Mouse (Mus musculus) mouse trophoblast stem cell (cell line): ENCODE results near the gene Kbtbd2.

Experiments
- in situ Hi-C, 2 experiments: fragments of 300-500 bp; cut with MseI, MboI; formaldehyde crosslinking; loops; 2 replicates in 1 of 2; 3 replicates in 1 of 2; pipeline ENCODE4 v1.15.1; 2025

Gene Kbtbd2

DNA sequence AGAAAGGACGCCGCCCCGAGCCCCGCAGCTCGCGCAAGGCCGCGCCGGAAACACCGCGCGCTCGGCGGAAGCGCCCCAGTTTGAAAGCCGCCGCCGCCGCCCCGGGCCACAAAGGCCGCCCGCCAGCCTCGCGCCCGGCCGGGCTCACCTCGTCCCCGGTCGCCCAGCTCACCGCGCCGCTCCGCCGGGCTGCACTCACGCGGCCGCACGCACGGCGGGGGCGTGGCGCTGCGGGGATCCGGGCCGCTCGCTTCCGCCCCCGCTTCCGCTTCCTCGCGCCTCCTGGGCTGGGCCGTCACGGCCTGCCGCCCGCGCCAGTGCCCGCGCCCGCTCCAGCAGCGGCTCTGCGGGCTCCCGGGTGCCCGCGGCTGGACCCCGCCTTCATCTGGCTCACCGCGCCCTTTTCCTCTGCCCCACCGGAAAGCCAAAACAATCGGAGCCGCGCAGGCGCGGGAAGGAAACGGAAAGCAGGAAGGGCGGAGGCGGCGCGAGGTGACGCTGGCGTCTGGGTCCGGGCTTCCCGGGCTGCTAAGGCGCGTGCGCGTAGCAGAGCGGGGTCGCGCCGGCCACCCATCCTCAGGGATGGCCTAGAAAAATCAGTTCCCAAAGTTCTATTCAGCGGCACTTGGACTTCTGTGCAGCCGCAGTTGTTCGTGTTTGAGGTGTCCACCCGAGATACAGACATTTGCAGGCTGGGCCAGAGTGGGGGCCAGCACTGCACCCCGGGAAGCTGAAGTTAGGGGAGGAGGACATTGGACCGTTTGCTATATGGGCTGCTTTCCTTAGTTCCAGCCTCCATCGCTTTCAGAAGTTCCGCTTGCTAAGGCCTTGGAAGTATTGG lies at the start of gene Kbtbd2:
Kbtbd2 (minus strand) TSS at position 503 of the 841 bp plus-strand sequence.
- in situ Hi-C loops = no loop called here

DNA sequence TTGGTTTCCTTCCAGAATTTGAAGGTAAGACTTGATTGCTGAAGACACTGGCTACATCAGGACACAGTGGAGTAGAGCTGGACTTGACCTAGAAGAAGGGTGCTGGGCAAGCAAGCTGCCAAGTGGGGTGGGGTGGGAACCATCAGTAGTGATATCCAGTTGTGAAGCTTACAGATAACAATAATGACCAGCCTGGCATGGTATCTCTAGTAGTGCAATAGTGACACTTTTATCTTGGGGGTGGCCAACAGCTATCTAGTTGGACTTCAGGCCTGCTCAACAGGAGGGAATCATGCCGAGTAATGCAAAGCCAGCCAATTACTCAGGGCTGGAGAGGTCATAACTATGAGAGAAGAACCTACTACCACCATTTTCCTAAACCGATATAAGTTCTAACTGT lies 46.8 kb upstream of the Kbtbd2 start:
- in situ Hi-C loops = no loop called here

DNA sequence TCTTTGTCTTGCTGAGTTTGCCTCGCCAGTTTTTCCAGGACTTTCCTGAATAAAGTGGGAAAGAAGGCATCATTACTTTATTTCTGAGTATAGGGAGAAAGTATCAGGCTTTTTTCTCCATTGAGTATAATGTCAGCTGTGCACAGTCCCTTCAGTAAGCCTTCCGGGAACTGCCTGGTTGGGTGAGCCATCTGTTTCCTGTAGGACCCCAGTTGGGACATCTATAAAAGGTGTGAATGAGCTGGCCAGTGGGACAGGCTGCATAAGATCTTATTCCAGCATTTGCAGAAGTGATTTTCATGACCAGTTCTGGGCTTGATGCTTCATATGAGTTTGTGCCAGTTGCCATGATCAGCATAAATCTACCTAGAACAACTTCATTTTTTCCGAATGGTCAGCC lies 45.6 kb upstream of the Kbtbd2 start:
- in situ Hi-C loops = no loop called here

DNA sequence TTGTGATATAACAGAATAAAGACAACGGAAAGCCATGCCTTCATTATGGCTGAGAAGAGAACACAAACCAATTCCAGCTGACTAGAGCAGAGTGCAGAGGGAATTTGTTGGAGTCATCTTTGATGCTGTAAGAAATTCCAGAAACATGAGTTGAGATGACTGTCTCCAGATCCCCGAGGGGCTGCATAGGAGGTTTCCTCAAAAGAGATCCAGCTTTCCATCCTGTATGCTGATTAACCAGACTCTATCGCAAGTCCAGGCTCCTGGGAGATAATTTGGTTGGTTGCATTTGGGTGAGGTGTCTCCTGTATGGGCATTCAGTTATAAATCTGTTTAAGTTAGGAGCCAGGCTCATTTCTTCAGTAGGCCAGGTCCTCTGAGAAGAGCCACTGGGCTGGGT lies 40.0 kb upstream of the Kbtbd2 start:
- in situ Hi-C loops = no loop called here

DNA sequence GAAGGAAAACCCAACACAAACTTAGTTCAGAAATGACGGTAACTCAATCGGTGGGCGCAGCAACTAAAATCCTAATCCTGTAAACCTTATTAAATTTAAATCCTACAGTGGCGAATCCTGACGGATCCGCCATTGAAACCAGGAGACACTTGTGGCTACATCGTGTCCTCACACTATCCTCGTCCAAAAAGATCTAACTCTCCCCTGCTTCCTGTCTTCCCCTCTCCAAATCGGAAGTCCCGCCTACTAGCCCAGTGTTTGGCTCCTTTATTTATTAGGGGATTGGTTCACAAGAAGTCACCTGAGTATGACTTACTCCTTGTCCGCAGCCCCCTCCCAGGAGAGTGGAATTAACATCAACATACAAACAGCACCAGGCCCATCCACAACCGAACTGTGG lies 39.6 kb upstream of the Kbtbd2 start:
- in situ Hi-C loops = no loop called here

DNA sequence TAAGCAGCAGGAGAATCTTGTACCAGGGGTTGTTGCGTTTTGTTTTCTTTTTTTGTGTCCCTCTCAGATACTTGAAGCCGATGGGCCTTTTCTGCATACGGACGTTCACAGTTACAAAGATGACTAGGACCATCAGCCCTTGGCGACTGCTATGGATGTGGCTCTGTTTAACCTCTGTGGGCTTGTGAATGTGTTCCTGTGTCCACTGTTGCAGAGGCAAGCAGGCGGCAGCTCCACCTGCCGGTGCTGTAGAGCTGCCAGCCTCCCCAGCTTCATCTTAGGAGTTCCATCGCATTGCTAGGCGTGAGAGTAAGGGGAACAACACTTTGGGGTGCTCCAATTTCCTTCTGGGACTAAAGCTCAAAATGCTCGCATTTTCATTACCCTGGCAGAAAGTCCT lies 37.9 kb upstream of the Kbtbd2 start:
- in situ Hi-C loops = no loop called here

DNA sequence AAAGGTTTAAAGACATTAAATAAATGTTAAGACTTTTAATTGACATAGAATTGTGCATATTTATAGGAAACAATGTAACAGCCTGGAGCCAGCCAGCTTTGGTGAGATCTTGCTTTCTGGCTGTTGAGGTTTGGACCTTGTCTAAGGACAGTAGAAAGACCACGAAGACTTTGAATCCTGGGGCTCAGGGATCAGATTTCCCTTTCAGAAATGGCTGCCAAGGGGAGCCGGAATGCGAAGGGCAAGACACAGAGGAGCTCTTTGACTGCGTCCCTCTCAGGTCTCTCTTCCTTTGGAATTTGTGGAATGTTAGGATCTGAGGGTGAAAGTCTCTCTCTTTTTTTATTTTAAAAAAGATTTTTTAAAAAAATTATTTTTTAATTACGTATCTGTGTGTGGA lies 37.2 kb upstream of the Kbtbd2 start:
- in situ Hi-C loops = no loop called here

DNA sequence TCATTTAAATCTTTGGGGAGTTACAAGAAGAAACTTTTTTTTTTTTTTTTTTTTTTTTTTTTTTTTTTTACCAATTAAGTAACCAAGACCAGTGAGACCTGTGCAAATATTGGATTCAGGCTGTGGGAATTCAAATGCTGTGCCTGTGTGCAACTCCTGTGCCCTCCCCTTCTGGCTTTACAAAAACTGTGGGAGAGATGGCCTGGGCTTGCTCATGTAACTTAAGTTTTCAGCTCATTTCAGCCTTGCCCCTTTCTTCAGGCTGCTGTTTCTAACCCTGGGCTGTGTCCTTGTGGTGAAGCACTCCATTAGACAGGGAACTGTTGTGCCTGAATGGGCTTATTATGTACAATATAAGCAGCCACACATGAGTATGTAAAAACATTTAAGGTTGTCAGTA lies 35.2 kb upstream of the Kbtbd2 start:
- in situ Hi-C loops = no loop called here

DNA sequence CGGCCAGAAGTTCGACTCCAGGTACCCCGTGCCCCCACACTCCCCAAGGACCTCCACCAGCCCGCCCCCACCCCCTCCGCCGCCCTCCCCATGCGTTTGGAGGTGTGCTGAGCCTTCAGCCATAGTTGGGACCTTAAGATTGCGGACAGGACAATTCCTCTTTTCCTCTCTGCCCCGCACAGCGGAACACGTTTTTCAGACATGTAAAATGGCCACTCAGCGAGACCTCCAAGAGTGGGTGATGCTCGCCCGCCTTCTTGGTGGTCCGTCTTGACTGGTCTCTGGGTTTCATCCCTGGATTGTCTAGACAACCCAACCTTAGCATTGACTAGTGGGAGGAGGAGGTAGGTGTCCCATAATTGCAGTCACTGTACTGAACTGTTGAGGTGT lies 34.8 kb upstream of the Kbtbd2 start:
- in situ Hi-C loops = no loop called here

DNA sequence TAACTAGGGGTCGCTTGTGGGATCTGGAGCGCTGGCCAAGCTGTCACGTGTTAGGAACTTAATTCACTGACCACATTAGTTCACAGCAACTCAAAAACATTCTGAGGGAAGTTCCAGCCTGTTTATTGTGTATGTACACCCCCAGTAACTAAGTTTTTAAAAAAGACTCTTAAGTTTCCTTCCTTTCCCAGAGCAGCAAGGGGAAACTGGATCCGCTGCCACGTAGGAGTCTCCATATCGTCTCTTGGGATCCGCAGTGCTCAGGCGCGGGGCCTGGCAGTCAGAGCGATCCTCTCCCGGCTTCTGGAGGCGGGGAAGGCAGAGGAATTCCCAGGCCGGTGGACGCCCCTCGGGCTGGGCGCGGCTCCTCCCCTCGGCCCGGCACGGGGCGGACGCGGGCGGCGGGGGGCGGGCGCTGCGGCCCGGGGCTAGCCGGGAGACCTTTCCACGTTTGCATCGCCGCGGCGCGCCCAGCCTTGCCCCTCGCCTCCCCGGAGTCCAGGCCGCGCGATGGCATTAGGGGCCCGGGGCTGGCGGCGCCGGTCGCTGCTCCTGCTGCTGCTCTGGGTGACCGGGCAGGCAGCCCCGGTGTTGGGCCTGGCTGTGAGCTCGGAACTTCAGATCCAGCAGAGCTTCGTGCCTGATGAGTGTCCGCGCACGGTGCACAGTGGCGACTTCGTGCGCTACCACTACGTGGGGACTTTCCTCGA lies 34.2 kb upstream of the Kbtbd2 start, which contains the start of gene Fkbp9:
Fkbp9 (plus strand) TSS at position 363 of the 710 bp plus-strand sequence.
- in situ Hi-C loops = no loop called here

DNA sequence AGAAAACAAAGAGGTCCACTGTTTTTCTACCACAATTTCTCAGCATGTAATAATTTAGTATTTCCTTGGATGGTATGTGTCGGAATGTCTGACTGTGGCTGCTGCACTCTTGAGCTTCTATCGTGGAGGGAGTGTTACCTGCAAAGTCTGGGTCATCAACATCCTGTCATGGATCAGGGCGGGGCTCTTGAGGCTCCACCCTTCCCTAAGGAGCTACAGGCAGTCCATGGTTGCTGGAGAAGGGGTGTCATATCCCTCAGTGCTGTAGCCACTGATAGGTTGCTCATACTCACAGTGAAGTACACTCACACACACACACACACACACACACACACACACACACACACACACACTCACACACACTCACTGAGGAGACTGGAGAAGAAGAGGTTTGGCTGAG lies 28.0 kb upstream of the Kbtbd2 start:
- in situ Hi-C loops = no loop called here

DNA sequence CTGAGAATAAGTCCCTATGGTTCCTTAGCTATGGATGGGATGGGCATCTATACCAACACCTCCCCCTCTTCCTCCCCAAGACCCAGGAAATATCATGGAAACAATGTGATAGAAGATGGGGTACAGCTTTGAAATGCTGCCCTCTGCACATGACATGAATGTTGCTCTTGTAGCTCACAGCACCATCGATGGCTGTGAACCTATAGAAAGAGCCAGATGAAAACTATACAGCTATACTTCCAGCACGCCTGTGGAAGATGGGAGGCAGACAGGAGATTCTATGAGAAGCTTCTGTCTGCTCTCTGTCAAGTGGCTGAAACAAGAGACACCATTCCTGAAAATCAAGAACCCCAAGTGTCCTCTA lies 21.5 kb upstream of the Kbtbd2 start:
- in situ Hi-C loops = loop anchor here (25.0 kb wide), 2 partner anchors 218 to 243 kb away; partner anchors contain the start of genes Vmn1r7 (in 1 of the 2), Vmn1r8 (in 1 of the 2) and Vmn1r9 (in 1 of the 2)

DNA sequence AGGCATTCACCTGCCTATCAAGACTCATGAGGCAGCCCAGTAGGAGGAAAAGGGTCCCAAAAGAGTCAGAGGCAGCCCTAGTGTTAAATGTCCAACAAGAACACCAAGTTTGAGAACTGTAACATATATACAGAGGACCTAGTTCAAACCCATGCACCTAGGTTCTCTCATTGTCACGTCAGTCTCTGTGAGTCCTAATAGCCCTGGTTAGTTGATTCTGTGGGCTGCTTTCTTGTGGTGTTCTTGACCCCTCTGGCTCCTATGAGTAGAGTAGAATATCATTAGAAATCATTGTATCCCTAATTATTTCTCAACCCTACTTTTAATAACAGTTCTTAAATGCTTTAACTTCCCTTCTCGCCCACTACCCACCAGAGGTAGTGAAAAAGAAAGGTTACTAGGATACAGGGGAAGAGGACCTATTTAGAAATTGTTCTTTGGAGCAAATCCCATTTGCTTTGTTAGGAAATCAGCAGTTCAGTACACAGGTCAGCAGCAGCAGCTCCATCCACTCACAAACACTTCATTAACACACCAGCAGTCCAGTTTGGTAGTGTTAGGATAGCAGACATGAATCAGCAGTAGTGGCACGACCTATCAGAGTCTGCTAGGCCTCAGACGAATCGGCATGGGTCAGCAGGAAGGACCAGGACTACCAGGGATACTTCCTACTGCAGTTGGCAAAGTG lies 21.0 kb upstream of the Kbtbd2 start:
- in situ Hi-C loops = loop anchor here (25.0 kb wide), 2 partner anchors 219 to 244 kb away; partner anchors contain the start of genes Vmn1r7 (in 1 of the 2), Vmn1r8 (in 1 of the 2) and Vmn1r9 (in 1 of the 2)

DNA sequence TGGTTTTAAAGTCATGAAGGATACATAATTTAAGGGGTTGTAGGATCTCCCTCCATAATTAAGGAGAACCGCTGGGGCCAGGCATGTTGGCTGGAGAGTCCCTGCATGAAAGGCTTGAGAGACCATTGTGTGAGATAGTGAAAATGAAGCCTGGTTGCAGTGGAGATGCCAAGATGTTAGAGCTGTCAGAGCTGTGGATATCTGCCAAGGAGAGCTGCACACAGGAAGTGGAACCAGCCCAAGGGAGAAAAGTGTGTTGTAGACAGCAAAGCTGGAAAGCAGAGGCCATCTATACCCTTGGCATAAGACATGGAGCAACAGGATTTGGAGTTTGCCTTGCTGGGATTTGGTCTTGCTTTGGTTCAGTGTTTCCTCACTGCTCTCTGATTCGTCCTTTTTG lies 15.7 kb upstream of the Kbtbd2 start:
- in situ Hi-C loops = loop anchor here (5.0 to 25.0 kb wide), 3 partner anchors 94 to 249 kb away; partner anchors contain the start of genes Vmn1r7 (in 1 of the 2), Vmn1r8 (in 1 of the 2) and Vmn1r9 (in 1 of the 2)

DNA sequence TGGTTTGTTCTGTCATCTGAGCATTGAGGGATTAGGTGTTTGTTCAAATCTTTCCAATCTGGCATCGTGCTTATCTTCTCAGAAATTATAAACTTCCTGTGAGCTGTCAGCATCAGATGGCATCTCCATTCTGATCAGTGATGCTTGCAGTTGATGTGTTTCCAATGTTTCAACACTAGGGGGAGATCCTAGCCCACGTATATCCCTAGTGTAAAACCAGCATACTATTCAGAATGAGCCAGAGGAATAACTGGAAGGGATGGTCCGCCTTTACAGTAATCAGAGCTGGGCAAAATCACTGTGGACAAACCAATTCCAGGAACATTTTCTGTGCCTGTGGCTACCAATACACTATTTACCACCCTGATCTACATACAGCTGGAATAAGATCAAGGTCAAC lies 11.0 kb upstream of the Kbtbd2 start:
- in situ Hi-C loops = loop anchor here (5.0 to 25.0 kb wide), 3 partner anchors 99 to 254 kb away; partner anchors contain the start of genes Vmn1r7 (in 1 of the 2), Vmn1r8 (in 1 of the 2) and Vmn1r9 (in 1 of the 2)

DNA sequence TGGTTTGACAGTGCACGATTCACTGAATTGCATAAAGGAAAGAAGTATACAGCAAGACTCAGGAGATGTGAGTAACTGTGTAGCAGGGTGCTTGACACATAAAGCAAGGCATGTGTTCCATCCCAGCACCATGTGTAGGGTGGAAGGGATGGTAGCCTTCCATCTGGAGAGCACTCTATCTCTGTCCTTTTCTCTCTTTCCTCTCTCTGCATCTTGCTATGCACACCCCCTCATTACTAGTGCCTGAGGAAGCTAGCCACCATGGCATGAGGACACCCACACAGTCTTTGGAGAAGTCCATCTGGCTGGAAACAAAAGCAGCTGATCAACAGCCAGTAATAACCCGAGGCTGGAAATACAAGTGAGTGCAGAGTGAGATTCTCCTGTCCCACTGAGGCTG lies 8.6 kb upstream of the Kbtbd2 start:
- in situ Hi-C loops = loop anchor here (5.0 to 25.0 kb wide), 3 partner anchors 101 to 256 kb away; partner anchors contain the start of genes Vmn1r7 (in 1 of the 2), Vmn1r8 (in 1 of the 2) and Vmn1r9 (in 1 of the 2)

DNA sequence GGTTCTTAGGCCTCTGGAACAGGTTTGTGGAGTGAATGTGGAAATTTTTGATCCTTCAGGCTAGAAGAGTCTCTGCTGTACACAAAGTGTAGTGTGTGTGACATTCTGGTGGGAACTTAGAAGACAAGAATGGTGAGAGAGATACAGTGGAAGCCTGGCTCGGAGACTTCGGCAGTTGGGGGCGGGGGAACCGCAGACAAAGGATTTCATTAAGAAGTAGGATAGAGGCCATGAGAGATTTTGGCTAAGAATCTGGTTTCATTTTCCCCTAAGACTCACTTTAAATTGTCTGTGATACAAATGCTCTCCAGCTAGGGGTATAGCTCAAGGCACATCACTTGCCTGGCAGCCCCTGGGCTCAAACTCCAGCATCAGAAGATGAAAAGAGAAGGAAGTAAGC lies 7.4 kb upstream of the Kbtbd2 start:
- in situ Hi-C loops = loop anchor here (5.0 to 25.0 kb wide), 3 partner anchors 102 to 257 kb away; partner anchors contain the start of genes Vmn1r7 (in 1 of the 2), Vmn1r8 (in 1 of the 2) and Vmn1r9 (in 1 of the 2)

DNA sequence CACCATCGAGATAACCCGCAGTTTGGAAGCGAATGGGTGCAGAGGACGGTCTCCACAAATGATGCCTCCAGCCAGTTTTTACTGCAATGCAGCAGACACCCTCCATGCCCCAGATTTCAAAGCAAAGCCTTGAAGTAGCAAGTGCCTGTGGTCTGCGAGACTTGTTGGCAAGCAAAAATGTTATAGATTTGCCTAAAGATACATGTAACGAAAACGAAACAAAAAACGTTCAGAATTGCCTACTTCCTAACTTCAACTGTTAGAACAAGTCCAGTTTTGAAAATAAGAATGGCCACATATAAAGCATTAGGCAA lies 496 bp upstream of the Kbtbd2 start:
- in situ Hi-C loops = no loop called here

DNA sequence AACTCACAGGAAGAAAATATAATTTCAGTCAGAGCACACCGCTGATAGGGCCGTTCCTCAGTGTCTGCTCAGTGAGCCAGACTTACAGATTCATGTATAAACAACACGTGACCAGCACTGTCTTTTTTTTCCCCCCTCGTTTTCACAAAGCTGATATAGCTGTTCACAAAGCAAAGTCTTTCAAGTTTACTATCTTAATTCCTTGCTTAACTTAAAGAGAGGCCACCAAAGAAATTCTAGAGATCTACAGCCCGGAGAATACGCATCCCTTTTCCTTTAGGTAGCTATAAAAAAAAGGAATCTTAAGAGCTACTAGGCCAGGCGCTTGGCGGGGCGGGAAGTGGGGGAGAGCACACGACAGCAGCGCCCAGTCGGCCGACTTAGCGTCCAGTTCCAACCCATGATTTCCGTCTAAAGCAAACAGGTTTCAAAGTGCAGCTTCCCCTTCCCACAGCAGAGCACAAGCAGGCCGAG lies 908 bp downstream of the Kbtbd2 start:
- in situ Hi-C loops = no loop called here

DNA sequence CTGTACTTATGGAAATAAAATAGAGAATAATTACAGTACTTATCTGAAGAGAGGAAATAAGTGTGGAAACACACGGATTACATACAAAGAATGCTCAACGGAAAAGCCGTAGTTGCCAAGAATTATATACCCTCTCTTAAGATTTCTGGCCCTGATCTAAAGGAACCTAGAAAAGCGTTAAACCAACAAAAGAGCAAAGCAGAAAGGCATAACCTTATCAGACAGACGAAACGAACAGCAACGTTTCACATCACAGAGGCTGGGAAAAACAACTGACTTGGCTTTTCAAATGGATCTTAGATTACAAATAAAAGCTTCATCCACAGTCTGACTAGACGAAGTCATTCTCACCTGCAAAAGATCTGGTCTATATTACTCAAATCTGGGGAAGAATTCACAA lies 1.4 kb downstream of the Kbtbd2 start:
- in situ Hi-C loops = no loop called here

DNA sequence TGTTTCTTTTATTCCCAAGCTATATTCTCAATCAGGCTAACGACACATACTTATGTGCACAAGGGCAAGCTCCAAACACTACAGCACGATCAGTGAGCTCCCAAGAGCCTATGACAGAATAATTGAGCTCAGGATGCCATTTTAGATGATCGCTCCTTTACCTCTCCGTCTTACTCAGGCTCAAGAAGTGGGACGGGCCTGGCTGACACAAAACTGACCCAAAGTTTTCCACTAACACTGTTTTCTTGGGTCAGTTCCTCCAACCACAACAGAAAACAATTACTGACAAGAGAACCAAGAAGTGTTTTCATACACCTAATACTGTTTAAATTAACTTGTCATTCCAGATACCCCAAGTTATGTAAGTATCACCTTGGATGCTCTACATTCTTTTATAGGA lies 2.8 kb downstream of the Kbtbd2 start:
- in situ Hi-C loops = no loop called here

DNA sequence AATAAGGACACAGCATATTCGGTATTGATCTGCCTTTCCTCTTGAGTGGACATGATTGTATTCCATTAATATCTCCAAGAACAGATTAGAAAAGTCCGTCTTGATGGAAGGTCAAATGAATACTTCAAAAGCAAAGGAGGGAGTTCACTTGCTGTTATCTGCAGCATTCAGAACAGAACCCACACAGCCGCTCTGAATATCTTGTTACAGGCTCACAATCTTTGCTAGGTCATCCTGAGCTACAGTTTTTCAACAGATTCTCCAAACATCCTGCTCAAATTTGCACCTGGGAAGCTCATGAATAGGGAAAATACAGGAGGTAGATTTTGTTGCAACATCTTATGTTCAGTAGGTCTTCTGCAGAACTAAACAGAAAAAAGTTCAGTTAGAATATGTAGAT lies 8.3 kb downstream of the Kbtbd2 start:
- in situ Hi-C loops = no loop called here
